Mouse (Mus musculus): ENCODE data around the gene Tbc1d22a.

DNA sequence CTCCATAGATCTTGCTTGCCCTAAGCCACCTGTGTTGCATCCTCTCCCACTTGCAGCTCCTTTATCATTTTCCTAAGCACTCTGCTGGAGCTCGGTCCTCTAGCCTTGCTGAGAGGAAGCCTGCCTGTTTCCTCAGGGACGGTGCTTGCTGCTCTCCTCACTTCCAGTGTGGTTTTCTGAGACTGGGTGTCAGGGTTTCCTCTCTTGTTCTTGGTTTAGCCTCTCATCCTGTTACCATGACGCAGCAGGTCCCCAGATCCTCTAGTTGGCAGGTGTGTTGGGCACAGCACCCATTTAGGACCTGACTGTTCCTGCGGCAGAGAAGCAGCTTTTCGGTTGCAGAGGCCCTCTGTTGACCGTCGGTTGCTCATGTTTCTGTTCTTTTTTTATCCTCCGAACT, 172.1 kb downstream of the Tbc1d22a start:
- TF ChIP-seq CTCF (IDR thresholded peaks at IDR 0.05; ENCODE audit: extremely low read depth, insufficient read depth, insufficient read length, insufficient replicate concordance) (no peak), POLR2A (IDR thresholded peaks at IDR 0.05; ENCODE audit: low read depth, low read length) (no peak)

Data from spleen, adult 2 months (tissue).